Mouse (Mus musculus) left cerebral cortex, adult 9 months (tissue): ENCODE measurements around the gene Polm.

Source experiments
- DNase-seq, 2 experiments: peaks; one replicate each; pipeline ENCODE4 v3.0.0; 2022; ENCODE audit warnings: low spot score in 2 of 2

Polm gene

GRCm38 (mm10) chr11:5837251-5838246 is at the start of gene Polm:
TSS of gene Polm (minus strand) at chr11:5838016.
- peak; percentile 74 to 90 for DNase-seq

GRCm38 (mm10) chr11:5887250-5887649 is 49.4 kb upstream of the Polm start:
- DNase-seq, result no peak

GRCm38 (mm10) chr11:5886187-5886586 is 48.4 kb upstream of the Polm start:
- DNase-seq, result peak in 1 of 2 experiments; percentile 62

- DNase-seq, result no peak
These were observed 44.7 kb upstream of the Polm start for GRCm38 (mm10) chr11:5882518-5882917.

GRCm38 (mm10) chr11:5879905-5880304 is 42.1 kb upstream of the Polm start:
- DNase-seq, result peak in 1 of 2 experiments; percentile 39

GRCm38 (mm10) chr11:5878661-5879060 is 40.8 kb upstream of the Polm start:
- DNase-seq, result no peak

- DNase-seq, result peak; percentile 93 to 97
These were observed 40.2 kb upstream of the Polm start, which contains the start of gene Pold2 for GRCm38 (mm10) chr11:5877921-5878526. TSS of gene Pold2 (minus strand) at chr11:5878292.

- DNase-seq, result no peak
These were observed 39.6 kb upstream of the Polm start for GRCm38 (mm10) chr11:5877421-5877820.

- no peak for DNase-seq
These were observed 35.4 kb upstream of the Polm start for GRCm38 (mm10) chr11:5873192-5873591.

- no peak for DNase-seq
These were observed 34.9 kb upstream of the Polm start for GRCm38 (mm10) chr11:5872707-5873106.

GRCm38 (mm10) chr11:5870069-5870468 is 32.3 kb upstream of the Polm start:
- no peak for DNase-seq

GRCm38 (mm10) chr11:5869331-5869730 is 31.5 kb upstream of the Polm start:
- DNase-seq, result no peak

- no peak for DNase-seq
These were observed 30.5 kb upstream of the Polm start for GRCm38 (mm10) chr11:5868324-5868723.

GRCm38 (mm10) chr11:5867196-5867595 is 29.4 kb upstream of the Polm start:
- DNase-seq, result no peak

GRCm38 (mm10) chr11:5862394-5863105 is 24.7 kb upstream of the Polm start:
- DNase-seq, result no peak

- DNase-seq, result no peak
These were observed 24.0 kb upstream of the Polm start, which contains the start of gene Aebp1 for GRCm38 (mm10) chr11:5861678-5862393. TSS of gene Aebp1 (plus strand) at chr11:5861947.

- DNase-seq, result no peak
These were observed 22.8 kb upstream of the Polm start for GRCm38 (mm10) chr11:5860639-5861038.

GRCm38 (mm10) chr11:5859883-5860550 is 22.2 kb upstream of the Polm start:
- no peak for DNase-seq

- no peak for DNase-seq
These were observed 20.9 kb upstream of the Polm start for GRCm38 (mm10) chr11:5858723-5859122.

- DNase-seq, result no peak
These were observed 18.8 kb upstream of the Polm start for GRCm38 (mm10) chr11:5856479-5857130.
